Mouse (Mus musculus) myocyte (in vitro differentiated cells): Measurements from ENCODE around the gene Shprh.

Experiments used
- POLR2A ChIP-seq: IDR thresholded peaks from one replicate; pipeline ENCODE4 v1.6.1; 2011; ENCODE audit warnings: low read depth, mild to moderate bottlenecking, control low read depth, moderate library complexity; ENCODE audit not compliant: insufficient read length
- REST ChIP-seq: IDR thresholded peaks from one replicate; pipeline ENCODE4 v1.6.1; 2011; ENCODE audit warnings: mild to moderate bottlenecking, control low read depth, moderate library complexity; ENCODE audit not compliant: insufficient read depth, insufficient read length
- TCF3 ChIP-seq: IDR thresholded peaks from one replicate; pipeline ENCODE4 v1.6.1; 2011; ENCODE audit warnings: low read depth, control low read depth; ENCODE audit not compliant: insufficient read length

- TF ChIP-seq TCF3 (no peak), POLR2A (no peak), REST (no peak)
Measured at GRCm38 (mm10) chr10:11121781-11122180, 27.4 kb upstream of the Shprh start.
